Mouse (Mus musculus) heart, postnatal 10 days (tissue): Measurements from ENCODE around the gene Olfr322. TPM values are rescaled to one million over a fixed set of nuclear protein-coding genes. Genes with fewer than 3 reads are reported as not detected.
"Not testable (repeated sequence)": the region's sequence is repeated elsewhere in the genome, so short reads cannot be mapped to it uniquely, and the experiment has no call there.

Experiments
- DNase-seq, 2 experiments: peaks; one replicate each; pipeline ENCODE4 v3.0.0; 2021
- intact Hi-C: fragments of 180-260 bp; cut with DNase I; formaldehyde crosslinking; loops from one replicate; pipeline ENCODE4 v1.15.1; 2025
- total RNA-seq, 2 experiments: library from RNA; stranded (reverse); gene quantifications; 2 replicates each; pipeline ENCODE4 v1.2.3; 2021

Gene Olfr322
- total RNA-seq, 2 experiments from 2014 or later, result not detected

- DNase-seq, intact Hi-C loops: not testable (repeated sequence)
Observed at GRCm38 (mm10) chr11:58717723-58718122, 59.1 kb downstream of the Olfr322 start.

Other genes with a start within 250 kb of the Olfr322 start
- gene 1810065E05Rik, start 237.7 kb upstream of the Olfr322 start, total RNA-seq, result not detected
- not detected for gene Gm12253, start 226.2 kb upstream of the Olfr322 start, total RNA-seq
- not detected for gene Lypd9, start 205.9 kb upstream of the Olfr322 start, total RNA-seq
- gene Olfr30, start 196.5 kb upstream of the Olfr322 start, total RNA-seq, result not detected
- gene Olfr332, start 166.2 kb upstream of the Olfr322 start, total RNA-seq, result not detected
- gene Olfr331, start 156.2 kb upstream of the Olfr322 start, total RNA-seq, result not detected
- gene Olfr330, start 123.9 kb upstream of the Olfr322 start, total RNA-seq, result not detected
- gene Olfr329-ps, start 112.4 kb upstream of the Olfr322 start, total RNA-seq, result not detected
- gene Olfr328, start 103.1 kb upstream of the Olfr322 start, total RNA-seq, result under 1 TPM in 1 of 2 experiments, not detected in 1; 0.07 TPM
- not detected for gene Olfr224, start 88.2 kb upstream of the Olfr322 start, total RNA-seq
- not detected for gene Olfr325, start 81.1 kb upstream of the Olfr322 start, total RNA-seq
- gene Olfr324, start 63.7 kb upstream of the Olfr322 start, total RNA-seq, result not detected
- under 1 TPM; 0.52 to 0.79 TPM for gene 2210407C18Rik, start 42.7 kb upstream of the Olfr322 start, total RNA-seq
- not detected for gene Olfr323, start 28.3 kb upstream of the Olfr322 start, total RNA-seq
- gene Trim58, start 18.3 kb upstream of the Olfr322 start, total RNA-seq, result under 1 TPM in 1 of 2 experiments, not detected in 1; 0.12 TPM
- not detected for gene Olfr320, start 22.3 kb downstream of the Olfr322 start, total RNA-seq
- not detected for gene Olfr319, start 40.4 kb downstream of the Olfr322 start, total RNA-seq
- gene Olfr318, start 65.2 kb downstream of the Olfr322 start, total RNA-seq, result not detected
- gene Olfr317, start 80.4 kb downstream of the Olfr322 start, total RNA-seq, result not detected
- gene Olfr316, start 94.0 kb downstream of the Olfr322 start, total RNA-seq, result not detected
- not detected for gene Olfr315, start 114.4 kb downstream of the Olfr322 start, total RNA-seq
- gene Olfr314, start 124.2 kb downstream of the Olfr322 start, total RNA-seq, result not detected
- gene Fam183b, start 143.2 kb downstream of the Olfr322 start, total RNA-seq, result under 1 TPM in 1 of 2 experiments, not detected in 1; 0.67 TPM
- gene Olfr313, start 156.2 kb downstream of the Olfr322 start, total RNA-seq, result not detected
- gene Olfr312, start 170.5 kb downstream of the Olfr322 start, total RNA-seq, result not detected
- gene Olfr311, start 180.5 kb downstream of the Olfr322 start, total RNA-seq, result not detected
- gene Gm12258, start 188.4 kb downstream of the Olfr322 start, total RNA-seq, result 1 to 10 TPM; 2.3 to 3.5 TPM
- gene 2810021J22Rik, start 208.4 kb downstream of the Olfr322 start, total RNA-seq, result 1 to 10 TPM; 3.5 to 3.9 TPM
- 1 to 10 TPM; 5.2 to 6.1 TPM for gene Zfp39, start 245.4 kb downstream of the Olfr322 start, total RNA-seq